Mouse (Mus musculus) liver, embryonic 13.5 days (tissue): ENCODE measurements around the gene Krtap9-3. TPM values are rescaled to one million over a fixed set of nuclear protein-coding genes. Genes with fewer than 3 reads are reported as not detected.

Experiments used
- ATAC-seq: fragments of 200-750 bp; cut with Nextera tagmentation; 2 replicates; pipeline ENCODE4 v1.8.0; 2017; ENCODE audit warnings: low read depth, mild to moderate bottlenecking, moderate number of reproducible peaks, moderate library complexity
- DNase-seq: peaks from one replicate; pipeline ENCODE4 v3.0.0; 2022
- H3K27ac ChIP-seq: fragments of 300-500 bp; sonication (generic); 2 replicates; pipeline ENCODE4 v1.5.1; 2015; ENCODE audit warnings: moderate library complexity, mild to moderate bottlenecking, inconsistent platforms
- H3K27me3 ChIP-seq: fragments of 300-500 bp; sonication (generic); 2 replicates; pipeline ENCODE4 v1.6.1; 2015; ENCODE audit warnings: mild to moderate bottlenecking, inconsistent platforms
- H3K36me3 ChIP-seq: fragments of 300-500 bp; sonication (generic); 2 replicates; pipeline ENCODE4 v1.6.1; 2015; ENCODE audit warnings: mild to moderate bottlenecking, inconsistent platforms
- H3K4me1 ChIP-seq: fragments of 300-500 bp; sonication (generic); replicated peaks from 2 replicates; pipeline ENCODE4 v1.6.1; 2015; ENCODE audit warnings: inconsistent platforms
- H3K4me2 ChIP-seq: fragments of 300-500 bp; sonication (generic); 2 replicates; pipeline ENCODE4 v1.6.1; 2015; ENCODE audit warnings: inconsistent platforms, mild to moderate bottlenecking, moderate library complexity
- H3K4me3 ChIP-seq: fragments of 300-500 bp; sonication (generic); replicated peaks from 2 replicates; pipeline ENCODE4 v1.5.1; 2015; ENCODE audit warnings: mild to moderate bottlenecking, inconsistent platforms
- H3K9ac ChIP-seq: fragments of 300-500 bp; sonication (generic); 2 replicates; pipeline ENCODE4 v1.6.1; 2015; ENCODE audit warnings: mild to moderate bottlenecking, inconsistent platforms
- H3K9me3 ChIP-seq: fragments of 300-500 bp; sonication (generic); replicated peaks from 2 replicates; pipeline ENCODE4 v1.6.1; 2016; ENCODE audit warnings: inconsistent platforms
- WGBS: fragments of 180-500 bp; shearing (Covaris S2); methylation state at CpG from one replicate; pipeline ENCODE4 v1.1.7; 2015; ENCODE audit not compliant: insufficient replicate concordance; 5-methylcytosine and 5-hydroxymethylcytosine counted together
- polyA plus RNA-seq: library from polyadenylated mRNA; unstranded; fragments of >200 nt; fragmentation: Nextera tagmentation; extraction: Ambion mirVana; gene quantifications from 2 replicates; pipeline ENCODE4 v1.2.1, GENCODE M21; 2015

Krtap9-3 gene
- polyA plus RNA-seq, 1 experiment from 2014 or later: not detected

DNA sequence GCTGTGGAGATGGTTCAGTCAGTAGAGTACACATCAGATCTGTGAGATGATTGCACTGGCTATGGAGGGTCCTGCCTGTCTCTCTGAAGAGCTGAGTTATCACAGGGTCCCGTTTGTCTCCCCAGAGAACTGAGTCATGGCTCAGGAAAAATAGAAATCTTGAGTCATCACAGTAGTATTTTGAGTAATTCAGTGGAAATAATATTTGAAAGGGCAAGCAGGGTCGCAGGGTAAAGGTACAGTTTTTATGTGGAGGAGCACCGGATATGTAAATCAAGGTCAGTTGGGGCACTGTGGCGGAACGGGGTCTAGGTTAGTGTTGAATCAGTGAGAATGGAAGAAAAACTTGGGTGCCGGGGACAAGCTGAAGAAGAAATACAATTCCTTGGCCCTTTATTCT lies 35.3 kb downstream of the Krtap9-3 start:
- no peak for DNase-seq
- Histone ChIP-seq H3K4me2 (no peak overlapping the region), H3K4me3 (no peak overlapping the region), H3K36me3 (no peaks in the 10 kb centered on the region), H3K9me3 (no peaks in the 10 kb centered on the region), H3K27me3 (no peaks in the 10 kb centered on the region), H3K4me1 (no peaks in the 10 kb centered on the region), H3K27ac (no peak overlapping the region), H3K9ac (no peak overlapping the region)
- 66% methylated on average over 6 of the region's 6 CpGs for WGBS
- ATAC-seq: no peak

GRCm38 (mm10) chr11:99559366-99559765 lies 38.5 kb downstream of the Krtap9-3 start, which contains the start of gene Gm11939:
Gm11939 (minus strand) TSS chr11:99559466.
- WGBS: 73% methylated on average over 9 of the region's 9 CpGs
- H3K4me1 ChIP-seq: no peaks in the 10 kb centered on the region

DNA sequence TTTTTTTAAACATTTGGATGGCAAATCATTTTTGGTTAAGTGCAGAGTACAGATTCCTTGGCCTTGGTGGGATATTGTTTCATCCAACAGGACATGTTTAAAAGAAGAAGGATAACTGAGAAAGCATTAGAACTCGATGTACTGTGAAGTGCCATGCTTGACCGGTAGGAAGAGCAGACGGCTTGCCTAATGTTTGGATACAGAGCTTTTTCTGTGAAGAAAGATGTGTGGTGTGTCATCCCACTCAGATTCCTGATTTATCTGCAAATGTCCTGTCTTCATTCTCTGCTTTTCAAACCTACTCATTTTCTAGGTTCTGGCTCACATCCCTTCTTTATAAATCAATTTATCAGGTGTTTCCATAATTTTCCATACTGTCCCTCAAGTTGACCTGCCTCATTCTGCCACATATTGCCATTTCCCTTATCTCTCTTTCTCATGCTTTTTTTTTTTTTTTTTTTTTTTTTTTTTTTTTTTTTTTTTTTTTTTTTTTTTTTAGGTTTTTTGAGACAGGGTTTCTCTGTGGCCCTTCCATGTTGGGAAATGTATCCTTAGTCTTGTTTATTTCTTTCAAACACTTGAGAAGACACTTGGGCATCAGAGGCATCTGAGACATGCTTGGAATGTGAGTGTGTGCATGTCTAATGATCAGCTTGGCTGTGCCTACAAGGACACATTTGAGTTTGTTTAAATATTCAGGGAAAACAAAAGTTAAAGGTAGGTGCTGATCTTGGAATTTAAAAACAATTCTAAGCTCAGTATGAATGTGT lies 39.7 kb downstream of the Krtap9-3 start:
- no peaks in the 10 kb centered on the region for H3K4me1 ChIP-seq
- H3K4me2 ChIP-seq: no peak overlapping the region
- H3K36me3 ChIP-seq: no peaks in the 10 kb centered on the region
- DNase-seq (no peak), ATAC-seq (no peak)
- H3K27ac ChIP-seq: no peak overlapping the region
- 65% methylated on average over 3 of the region's 3 CpGs for WGBS
- H3K9ac ChIP-seq: no peak overlapping the region
- H3K27me3 ChIP-seq: no peaks in the 10 kb centered on the region
- no peak overlapping the region for H3K4me3 ChIP-seq
- H3K9me3 ChIP-seq: no peaks in the 10 kb centered on the region

More at GRCm38 (mm10) chr11:99559366-99559765, 38.5 kb downstream of the Krtap9-3 start, which contains the start of gene Gm11939:
- Histone ChIP-seq H3K9me3 (no peaks in the 10 kb centered on the region), H3K27me3 (no peaks in the 10 kb centered on the region), H3K27ac (no peak within 1 kb of the TSS), H3K36me3 (no peaks in the 10 kb centered on the region), H3K4me2 (no peak within 1 kb of the TSS), H3K9ac (no peak within 1 kb of the TSS), H3K4me3 (no peak within 1 kb of the TSS)
- ATAC-seq: no peak
- DNase-seq: no peak

- no peaks in the 10 kb centered on the region for H3K4me1 ChIP-seq
- no peaks in the 10 kb centered on the region for H3K27me3 ChIP-seq
- no peak within 1 kb of the TSS for H3K4me2 ChIP-seq
- DNase-seq (no peak), ATAC-seq (no peak)
- H3K36me3 ChIP-seq: no peaks in the 10 kb centered on the region
- no peak within 1 kb of the TSS for H3K9ac ChIP-seq
- no peaks in the 10 kb centered on the region for H3K9me3 ChIP-seq
- 53% methylated on average over 2 of the region's 2 CpGs for WGBS
- H3K4me3 ChIP-seq: no peak within 1 kb of the TSS
- no peak within 1 kb of the TSS for H3K27ac ChIP-seq
These were observed 41.2 kb downstream of the Krtap9-3 start, which contains the start of gene Krtap3-2 for GRCm38 (mm10) chr11:99556753-99557152. Krtap3-2 (minus strand) TSS chr11:99556853.

GRCm38 (mm10) chr11:99556195-99556594 lies 41.7 kb downstream of the Krtap9-3 start:
- ATAC-seq: no peak
- H3K4me1 ChIP-seq: no peaks in the 10 kb centered on the region
- 54% methylated on average over 2 of the region's 2 CpGs for WGBS
- H3K36me3 ChIP-seq: no peaks in the 10 kb centered on the region
- H3K27me3 ChIP-seq: no peaks in the 10 kb centered on the region
- H3K27ac ChIP-seq: no peak overlapping the region
- H3K4me3 ChIP-seq: no peak overlapping the region
- H3K4me2 ChIP-seq: no peak overlapping the region
- H3K9me3 ChIP-seq: no peaks in the 10 kb centered on the region
- H3K9ac ChIP-seq: no peak overlapping the region
- DNase-seq: no peak

- Histone ChIP-seq H3K9ac (no peak within 1 kb of the TSS), H3K4me2 (no peak within 1 kb of the TSS), H3K4me1 (no peaks in the 10 kb centered on the region), H3K4me3 (no peak within 1 kb of the TSS), H3K36me3 (no peaks in the 10 kb centered on the region), H3K27me3 (no peaks in the 10 kb centered on the region), H3K9me3 (no peaks in the 10 kb centered on the region), H3K27ac (no peak within 1 kb of the TSS)
- WGBS: 48% methylated on average over 4 of the region's 4 CpGs
- ATAC-seq: no peak
- no peak for DNase-seq
These were observed 47.1 kb downstream of the Krtap9-3 start, which contains the start of gene Krtap3-3 for GRCm38 (mm10) chr11:99550765-99551164. Krtap3-3 (minus strand) TSS chr11:99550865.

DNA sequence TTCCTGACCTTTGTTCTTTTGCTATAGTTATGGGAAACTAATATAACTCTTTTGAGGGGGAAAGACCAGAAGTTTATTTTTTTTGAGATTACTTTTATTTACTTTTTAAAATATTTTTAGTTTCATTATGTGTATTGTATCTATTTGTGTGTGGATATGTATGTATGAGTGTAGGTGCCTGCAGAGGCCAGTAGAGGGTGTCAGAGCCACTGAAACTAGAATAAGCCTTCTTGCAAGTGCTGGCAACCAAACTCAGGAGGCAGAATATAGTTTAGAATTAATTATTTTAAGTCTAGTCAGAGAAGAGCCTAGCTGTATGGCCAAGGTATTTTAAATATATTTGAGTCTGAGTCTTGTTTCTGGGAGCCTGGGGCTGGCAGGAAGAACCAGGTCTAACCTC lies 50.0 kb downstream of the Krtap9-3 start:
- Histone ChIP-seq H3K4me2 (no peak overlapping the region), H3K27me3 (no peaks in the 10 kb centered on the region), H3K36me3 (no peaks in the 10 kb centered on the region), H3K9ac (no peak overlapping the region), H3K4me3 (no peak overlapping the region), H3K4me1 (no peaks in the 10 kb centered on the region), H3K27ac (no peak overlapping the region), H3K9me3 (no peaks in the 10 kb centered on the region)
- DNase-seq (no peak), ATAC-seq (no peak)

Other genes with a start within 250 kb of the Krtap9-3 start
- gene Krt27, start 247.0 kb downstream of the Krtap9-3 start, polyA plus RNA-seq: not detected in 2 replicates
- not detected in 2 replicates for gene Krt28, start 223.2 kb downstream of the Krtap9-3 start, polyA plus RNA-seq
- gene Krt10, start 208.7 kb downstream of the Krtap9-3 start, polyA plus RNA-seq: 4.2 and 4.6 TPM in 2 replicates
- not detected in 2 replicates for gene Krt12, start 175.8 kb downstream of the Krtap9-3 start, polyA plus RNA-seq
- 28.0 and 33.9 TPM in 2 replicates for gene Krt20, start 160.0 kb downstream of the Krtap9-3 start, polyA plus RNA-seq
- gene Krt23, start 105.0 kb downstream of the Krtap9-3 start, polyA plus RNA-seq: 0.54 and 0.67 TPM in 2 replicates
- not detected in 2 replicates for gene Krt39, start 76.8 kb downstream of the Krtap9-3 start, polyA plus RNA-seq
- not detected in 2 replicates for gene Krt40, start 54.9 kb downstream of the Krtap9-3 start, polyA plus RNA-seq
- not detected in 2 replicates for gene Krtap3-3, start 47.2 kb downstream of the Krtap9-3 start, polyA plus RNA-seq
- gene Krtap3-2, start 41.3 kb downstream of the Krtap9-3 start, polyA plus RNA-seq: not detected in 2 replicates
- gene Gm11939, start 38.6 kb downstream of the Krtap9-3 start, polyA plus RNA-seq: not detected in 2 replicates
- not detected in 2 replicates for gene Krtap3-1, start 31.5 kb downstream of the Krtap9-3 start, polyA plus RNA-seq
- gene Krtap1-5, start 17.1 kb downstream of the Krtap9-3 start, polyA plus RNA-seq: not detected in 2 replicates
- gene Krtap1-4, start 14.5 kb downstream of the Krtap9-3 start, polyA plus RNA-seq: not detected in 2 replicates
- gene Krtap1-3, start 6.8 kb downstream of the Krtap9-3 start, polyA plus RNA-seq: not detected in 2 replicates
- gene Gm11938, start 5.2 kb upstream of the Krtap9-3 start, polyA plus RNA-seq: not detected in 2 replicates
- not detected in 2 replicates for gene Gm11937, start 12.1 kb upstream of the Krtap9-3 start, polyA plus RNA-seq
- gene Krtap2-4, start 16.7 kb upstream of the Krtap9-3 start, polyA plus RNA-seq: not detected in 2 replicates
- not detected in 2 replicates for gene Gm11562, start 22.3 kb upstream of the Krtap9-3 start, polyA plus RNA-seq
- gene Krtap4-1, start 30.1 kb upstream of the Krtap9-3 start, polyA plus RNA-seq: not detected in 2 replicates
- not detected in 2 replicates for gene Krtap4-2, start 37.0 kb upstream of the Krtap9-3 start, polyA plus RNA-seq
- not detected in 2 replicates for gene Krtap4-7, start 46.0 kb upstream of the Krtap9-3 start, polyA plus RNA-seq
- gene Gm11555, start 52.1 kb upstream of the Krtap9-3 start, polyA plus RNA-seq: not detected in 2 replicates
- gene Gm11563, start 60.9 kb upstream of the Krtap9-3 start, polyA plus RNA-seq: not detected in 2 replicates
- gene Krtap4-6, start 67.9 kb upstream of the Krtap9-3 start, polyA plus RNA-seq: not detected in 2 replicates
- not detected in 2 replicates for gene Gm14190, start 92.6 kb upstream of the Krtap9-3 start, polyA plus RNA-seq
- not detected in 2 replicates for gene Gm14180, start 136.2 kb upstream of the Krtap9-3 start, polyA plus RNA-seq
- not detected in 2 replicates for gene Gm11595, start 174.8 kb upstream of the Krtap9-3 start, polyA plus RNA-seq
- gene Krtap4-8, start 182.6 kb upstream of the Krtap9-3 start, polyA plus RNA-seq: not detected in 2 replicates
- not detected in 2 replicates for gene Krtap4-9, start 187.1 kb upstream of the Krtap9-3 start, polyA plus RNA-seq
- not detected in 2 replicates for gene Gm11596, start 195.4 kb upstream of the Krtap9-3 start, polyA plus RNA-seq
- gene Gm11569, start 200.8 kb upstream of the Krtap9-3 start, polyA plus RNA-seq: not detected in 2 replicates
- not detected in 2 replicates for gene Gm11554, start 206.3 kb upstream of the Krtap9-3 start, polyA plus RNA-seq
- gene Krtap4-13, start 211.8 kb upstream of the Krtap9-3 start, polyA plus RNA-seq: not detected in 2 replicates
- gene Gm11564, start 217.6 kb upstream of the Krtap9-3 start, polyA plus RNA-seq: not detected in 2 replicates
- not detected in 2 replicates for gene 2300003K06Rik, start 240.0 kb upstream of the Krtap9-3 start, polyA plus RNA-seq